Mouse (Mus musculus): ENCODE measurements around the gene Rab27a. TPM values are rescaled to one million over a fixed set of nuclear protein-coding genes. Genes with fewer than 3 reads are reported as not detected.

Gene Rab27a
- polyA plus RNA-seq, 1 experiment: 0.06 TPM

- TF ChIP-seq CTCF (IDR thresholded peaks at IDR 0.05; ENCODE audit: control insufficient read depth, insufficient read depth, insufficient read length): no peak
- TF ChIP-seq FOSL1 (IDR thresholded peaks at IDR 0.05; ENCODE audit: insufficient read depth, low read length, poor library complexity, severe bottlenecking): no peak
- TF ChIP-seq MYOG (IDR thresholded peaks at IDR 0.05; ENCODE audit: control insufficient read depth, extremely low read depth, insufficient read length): no peak
- no peak for TF ChIP-seq MYOD1 (IDR thresholded peaks at IDR 0.05; ENCODE audit: control insufficient read depth, insufficient read length, low read depth)
- no peak for TF ChIP-seq CEBPB (IDR thresholded peaks at IDR 0.05; ENCODE audit: low read depth)
- Histone ChIP-seq H3K79me2 (ENCODE audit: control insufficient read depth, insufficient read depth) (no peaks in the 10 kb centered on the region), H3K79me3 (ENCODE audit: low read depth) (no peaks in the 10 kb centered on the region), H3K27me3 (ENCODE audit: control insufficient read depth, insufficient read depth, insufficient read length) (peaks cover 29% of the 10 kb centered on the region), H3K4me3 (ENCODE audit: insufficient read depth, poor library complexity, severe bottlenecking) (no peak overlapping the region), H3ac (ENCODE audit: control insufficient read depth, insufficient read length, low read depth) (no peak overlapping the region), H3K36me3 (ENCODE audit: control insufficient read depth, insufficient read depth) (no peaks in the 10 kb centered on the region)
Measured at GRCm38 (mm10) chr9:73079801-73080325, 35.2 kb downstream of the Rab27a start.

- Histone ChIP-seq H3K79me2 (ENCODE audit: control insufficient read depth, insufficient read depth) (no peaks in the 10 kb centered on the region), H3K36me3 (ENCODE audit: control insufficient read depth, insufficient read depth) (no peaks in the 10 kb centered on the region), H3K27me3 (ENCODE audit: control insufficient read depth, insufficient read depth, insufficient read length) (peaks cover 19% of the 10 kb centered on the region), H3K79me3 (ENCODE audit: low read depth) (no peaks in the 10 kb centered on the region), H3K4me3 (ENCODE audit: insufficient read depth, poor library complexity, severe bottlenecking) (no peak overlapping the region), H3ac (ENCODE audit: control insufficient read depth, insufficient read length, low read depth) (no peak overlapping the region)
- TF ChIP-seq CEBPB (IDR thresholded peaks at IDR 0.05; ENCODE audit: low read depth) (no peak), MAX (IDR thresholded peaks at IDR 0.05) (no peak), MYOD1 (IDR thresholded peaks at IDR 0.05; ENCODE audit: control insufficient read depth, insufficient read length, low read depth) (no peak)
Measured at GRCm38 (mm10) chr9:73082291-73083000, 37.8 kb downstream of the Rab27a start.

- H3K4me3 ChIP-seq (ENCODE audit: insufficient read depth, poor library complexity, severe bottlenecking): no peak overlapping the region
- no peaks in the 10 kb centered on the region for H3K79me2 ChIP-seq (ENCODE audit: control insufficient read depth, insufficient read depth)
- no peak overlapping the region for H3ac ChIP-seq (ENCODE audit: control insufficient read depth, insufficient read length, low read depth)
- no peaks in the 10 kb centered on the region for H3K36me3 ChIP-seq (ENCODE audit: control insufficient read depth, insufficient read depth)
- no peaks in the 10 kb centered on the region for H3K79me3 ChIP-seq (ENCODE audit: low read depth)
- TF ChIP-seq CEBPB (IDR thresholded peaks at IDR 0.05; ENCODE audit: low read depth) (no peak), MAX (IDR thresholded peaks at IDR 0.05) (no peak), USF1 (IDR thresholded peaks at IDR 0.05; ENCODE audit: low read depth) (no peak)
- peaks cover 20% of the 10 kb centered on the region for H3K27me3 ChIP-seq (ENCODE audit: control insufficient read depth, insufficient read depth, insufficient read length)
Measured at GRCm38 (mm10) chr9:73083956-73084355, 39.3 kb downstream of the Rab27a start.

GRCm38 (mm10) chr9:73085845-73086244, 41.2 kb downstream of the Rab27a start:
- H3K79me3 ChIP-seq (ENCODE audit: low read depth): no peaks in the 10 kb centered on the region
- no peak overlapping the region for H3ac ChIP-seq (ENCODE audit: control insufficient read depth, insufficient read length, low read depth)
- TF ChIP-seq MYOG (IDR thresholded peaks at IDR 0.05; ENCODE audit: control insufficient read depth, extremely low read depth, insufficient read length) (no peak), CTCF (IDR thresholded peaks at IDR 0.05; ENCODE audit: control insufficient read depth, insufficient read depth, insufficient read length) (no peak), CEBPB (IDR thresholded peaks at IDR 0.05; ENCODE audit: low read depth) (no peak), MYOD1 (IDR thresholded peaks at IDR 0.05; ENCODE audit: control insufficient read depth, insufficient read length, low read depth) (no peak), FOSL1 (IDR thresholded peaks at IDR 0.05; ENCODE audit: insufficient read depth, low read length, poor library complexity, severe bottlenecking) (no peak)
- H3K36me3 ChIP-seq (ENCODE audit: control insufficient read depth, insufficient read depth): no peaks in the 10 kb centered on the region
- H3K79me2 ChIP-seq (ENCODE audit: control insufficient read depth, insufficient read depth): no peaks in the 10 kb centered on the region
- H3K4me3 ChIP-seq (ENCODE audit: insufficient read depth, poor library complexity, severe bottlenecking): no peak overlapping the region
- peaks cover 31% of the 10 kb centered on the region for H3K27me3 ChIP-seq (ENCODE audit: control insufficient read depth, insufficient read depth, insufficient read length)

GRCm38 (mm10) chr9:73087121-73087520, 42.5 kb downstream of the Rab27a start:
- Histone ChIP-seq H3ac (ENCODE audit: control insufficient read depth, insufficient read length, low read depth) (no peak overlapping the region), H3K79me2 (ENCODE audit: control insufficient read depth, insufficient read depth) (no peaks in the 10 kb centered on the region), H3K27me3 (ENCODE audit: control insufficient read depth, insufficient read depth, insufficient read length) (peaks cover 30% of the 10 kb centered on the region), H3K4me3 (ENCODE audit: insufficient read depth, poor library complexity, severe bottlenecking) (no peak overlapping the region), H3K36me3 (ENCODE audit: control insufficient read depth, insufficient read depth) (no peaks in the 10 kb centered on the region), H3K79me3 (ENCODE audit: low read depth) (no peaks in the 10 kb centered on the region)
- no peak for TF ChIP-seq CEBPB (IDR thresholded peaks at IDR 0.05; ENCODE audit: low read depth)
- TF ChIP-seq MYOG (IDR thresholded peaks at IDR 0.05; ENCODE audit: control insufficient read depth, extremely low read depth, insufficient read length): no peak
- TF ChIP-seq CTCF (IDR thresholded peaks at IDR 0.05; ENCODE audit: control insufficient read depth, insufficient read depth, insufficient read length): no peak
- no peak for TF ChIP-seq FOSL1 (IDR thresholded peaks at IDR 0.05; ENCODE audit: insufficient read depth, low read length, poor library complexity, severe bottlenecking)
- TF ChIP-seq MYOD1 (IDR thresholded peaks at IDR 0.05; ENCODE audit: control insufficient read depth, insufficient read length, low read depth): no peak
- no peak for TF ChIP-seq USF1 (IDR thresholded peaks at IDR 0.05; ENCODE audit: low read depth)

GRCm38 (mm10) chr9:73087581-73087980, 42.9 kb downstream of the Rab27a start:
- Histone ChIP-seq H3K79me3 (ENCODE audit: low read depth) (no peaks in the 10 kb centered on the region), H3ac (ENCODE audit: control insufficient read depth, insufficient read length, low read depth) (no peak overlapping the region), H3K4me3 (ENCODE audit: insufficient read depth, poor library complexity, severe bottlenecking) (no peak overlapping the region), H3K79me2 (ENCODE audit: control insufficient read depth, insufficient read depth) (no peaks in the 10 kb centered on the region), H3K36me3 (ENCODE audit: control insufficient read depth, insufficient read depth) (no peaks in the 10 kb centered on the region), H3K27me3 (ENCODE audit: control insufficient read depth, insufficient read depth, insufficient read length) (peaks cover 25% of the 10 kb centered on the region)
- TF ChIP-seq CTCF (IDR thresholded peaks at IDR 0.05; ENCODE audit: control insufficient read depth, insufficient read depth, insufficient read length) (no peak), MYOG (IDR thresholded peaks at IDR 0.05; ENCODE audit: control insufficient read depth, extremely low read depth, insufficient read length) (no peak), MYOD1 (IDR thresholded peaks at IDR 0.05; ENCODE audit: control insufficient read depth, insufficient read length, low read depth) (no peak), CEBPB (IDR thresholded peaks at IDR 0.05; ENCODE audit: low read depth) (no peak), MAX (IDR thresholded peaks at IDR 0.05) (no peak), USF1 (IDR thresholded peaks at IDR 0.05; ENCODE audit: low read depth) (no peak), FOSL1 (IDR thresholded peaks at IDR 0.05; ENCODE audit: insufficient read depth, low read length, poor library complexity, severe bottlenecking) (no peak)
